Mouse (Mus musculus) cerebellum, adult 9-10 months (tissue): Measurements from ENCODE around the gene Crcp.

Experiments
- DNase-seq: peaks from one replicate; pipeline ENCODE4 v3.0.0; 2022

Gene Crcp

GRCm38 (mm10) chr5:130097837-130098236 lies 68.7 kb downstream of the Crcp start:
- DNase-seq, result no peak

DNA sequence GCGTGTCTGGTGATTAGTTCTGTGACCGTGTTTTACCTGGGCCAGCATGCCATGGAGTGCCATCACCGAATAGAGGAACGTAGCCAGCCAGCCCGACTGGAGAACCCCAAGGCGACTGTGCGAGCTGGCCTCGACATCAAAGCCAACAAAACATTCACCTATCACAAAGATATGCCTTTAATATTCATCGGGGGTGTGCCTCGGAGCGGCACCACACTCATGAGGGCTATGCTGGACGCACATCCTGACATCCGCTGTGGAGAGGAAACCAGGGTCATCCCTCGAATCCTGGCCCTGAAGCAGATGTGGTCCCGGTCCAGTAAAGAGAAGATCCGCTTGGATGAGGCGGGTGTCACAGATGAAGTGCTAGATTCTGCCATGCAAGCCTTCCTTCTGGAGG lies 72.6 kb downstream of the Crcp start:
- no peak for DNase-seq

DNA sequence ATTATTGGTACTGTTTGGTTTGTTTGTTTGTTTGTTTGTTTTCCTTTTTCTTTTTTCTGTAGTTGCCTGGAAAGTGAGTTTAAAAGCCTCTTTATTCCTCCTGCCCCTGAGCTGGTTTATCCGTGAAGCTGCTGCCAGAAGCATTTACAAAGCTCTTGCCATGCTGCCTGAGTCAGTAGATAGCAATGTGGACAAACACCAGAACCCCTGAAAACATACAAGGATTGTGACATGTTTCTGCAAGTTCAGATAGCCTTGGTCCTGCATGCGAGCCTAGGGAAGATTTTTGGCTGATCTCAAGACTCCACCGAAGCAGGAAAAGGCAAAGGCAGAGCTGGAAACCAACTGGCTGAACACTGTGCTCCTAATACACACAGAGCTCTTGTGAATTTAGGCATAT lies 80.3 kb downstream of the Crcp start:
- no peak for DNase-seq
